11 mouse cellular contexts compared by ENCODE assay signal in genomic region chr5:91038547-91038946, GRCm38 (mm10). TPM values are rescaled to one million over a fixed set of nuclear protein-coding genes. Genes with fewer than 3 reads are reported as not detected.
DNase-seq lines count a peak whose midpoint lies in the region; ATAC-seq and TF ChIP-seq lines count a peak whose summit lies in the region.
"Had no signal": no experiment of that assay in that cellular context is flagged by ENCODE, and none has a peak within 500 bp of the region (broad histone marks: within the 10 kb centered on the region; RNA-seq: fewer than 3 reads in every experiment).

No protein-coding gene starts in this region.

- no peak overlapping the region for H3K27ac ChIP-seq in cortical plate, adult 2 months (ENCODE audit: insufficient read depth, low read length)
- no peak overlapping the region for H3K27ac ChIP-seq in kidney, postnatal 0 days
- H3K27ac ChIP-seq: hindbrain, embryonic 15.5 days had no signal

- 0 out of 2 replicates have a peak, but pooled peaks have one; percentile 28 for TF ChIP-seq CTCF in cortical plate, adult 2 months (IDR thresholded peaks at IDR 0.05; ENCODE audit: extremely low read depth, insufficient read depth, low read length)
- peak; percentile 55 for TF ChIP-seq CTCF in kidney, postnatal 0 days (IDR thresholded peaks at IDR 0.05; ENCODE audit: low read depth)

- no peak overlapping the region for H3K4me2 ChIP-seq in kidney, postnatal 0 days (ENCODE audit: low read length)
- H3K4me2 ChIP-seq: hindbrain, embryonic 15.5 days had no signal

- H3K9me3 ChIP-seq in kidney, postnatal 0 days (replicated peaks; ENCODE audit: low read length), result no peaks in the 10 kb centered on the region
- H3K9me3 ChIP-seq: G1E; hindbrain, embryonic 15.5 days had no signal

- no peaks in the 10 kb centered on the region for H3K4me1 ChIP-seq in cortical plate, adult 2 months (ENCODE audit: control insufficient read depth, insufficient read depth, low read length)
- no peaks in the 10 kb centered on the region for H3K4me1 ChIP-seq in kidney, postnatal 0 days (replicated peaks; ENCODE audit: insufficient read depth, low read length)
- H3K4me1 ChIP-seq: hindbrain, embryonic 15.5 days had no signal

- peak; percentile 2 to 8 for DNase-seq in cerebellum, adult 18-20 months
- DNase-seq in cerebellum, adult 9-11 months, result no peak
- peak; percentile 6 for DNase-seq in A20 (ENCODE audit: low read depth, low spot score)
- peak; percentile 60 for DNase-seq in kidney, postnatal 0 days (ENCODE audit: low spot score)
- DNase-seq in thymus, postnatal 0 days (ENCODE audit: low spot score), result no peak

- WGBS in kidney, postnatal 0 days, result 4% methylated on average over 2 of the region's 2 CpGs

- no peaks in the 10 kb centered on the region for H3K27me3 ChIP-seq in kidney, postnatal 0 days (ENCODE audit: insufficient read depth, low read length)
- H3K27me3 ChIP-seq: hindbrain, embryonic 15.5 days had no signal

- peak; percentile 86 for ATAC-seq in kidney, postnatal 0 days (replicated peaks; ENCODE audit: low FRiP score, low read depth)
- ATAC-seq in megakaryocyte-erythroid progenitor cell, adult 5-6 weeks (replicated peaks; ENCODE audit: low FRiP score, low TSS enrichment, poor library complexity, severe bottlenecking), result 0 out of 2 replicates have a peak, but pooled peaks have one; percentile 47
- no peak for ATAC-seq in erythroblast, adult 5-6 weeks (replicated peaks; ENCODE audit: low FRiP score, poor library complexity, severe bottlenecking)

- H3K4me3 ChIP-seq in cortical plate, adult 2 months (ENCODE audit: insufficient read depth, low read length), result no peak overlapping the region
- no peak overlapping the region for H3K4me3 ChIP-seq in kidney, postnatal 0 days (replicated peaks; ENCODE audit: low read depth, low read length)
- H3K4me3 ChIP-seq: hindbrain, embryonic 15.5 days had no signal

- no peak for TF ChIP-seq POLR2A in cortical plate, adult 2 months (IDR thresholded peaks at IDR 0.05; ENCODE audit: extremely low read depth, insufficient read depth, low read length)

- H3K36me3 ChIP-seq in kidney, postnatal 0 days (ENCODE audit: insufficient read depth, low read length), result no peaks in the 10 kb centered on the region
- H3K36me3 ChIP-seq: G1E; hindbrain, embryonic 15.5 days had no signal

- H3K9ac ChIP-seq in kidney, postnatal 0 days (ENCODE audit: low read depth, low read length), result no peak overlapping the region
- H3K9ac ChIP-seq: hindbrain, embryonic 15.5 days had no signal

RNA-seq across cellular contexts. Expression of gene Epgn, which starts 11.3 kb away (rescaled TPM):
- 0.11 and 0.19 TPM in 2 replicates for polyA plus RNA-seq in cortical plate, adult 2 months (2012; rRNA removed)
- 0.10 and 0.11 TPM in 2 replicates for polyA plus RNA-seq in kidney, postnatal 0 days (2015; fragmentation: Nextera tagmentation; extraction: Ambion mirVana)
- total RNA-seq in megakaryocyte-erythroid progenitor cell, adult 5-6 weeks (2014; fragmentation: Nextera tagmentation), result not detected in 2 replicates
- not detected in 2 replicates for total RNA-seq in megakaryocyte-erythroid progenitor cell, adult 5-6 weeks (2017)
- not detected in 2 replicates for total RNA-seq in erythroblast, adult 5-6 weeks (2015; ENCODE audit: low replicate concordance)
- total RNA-seq in erythroblast, adult 5-6 weeks (2017; ENCODE audit: low replicate concordance), result not detected in 2 replicates
- polyA plus RNA-seq in thymus, postnatal 0 days (2015; fragmentation: Nextera tagmentation; extraction: Ambion mirVana), result 0.25 and 0.36 TPM in 2 replicates
- polyA plus RNA-seq: G1E; spleen, adult 2 months had no signal

RNA-seq across cellular contexts. Expression of gene Ereg, which starts 35.9 kb away (rescaled TPM):
- not detected in 2 replicates for polyA plus RNA-seq in cortical plate, adult 2 months (2012; rRNA removed)
- polyA plus RNA-seq in kidney, postnatal 0 days (2015; fragmentation: Nextera tagmentation; extraction: Ambion mirVana), result 0.03 TPM in 1 of 2 replicates, not detected in the other
- total RNA-seq in megakaryocyte-erythroid progenitor cell, adult 5-6 weeks (2014; fragmentation: Nextera tagmentation), result not detected in 2 replicates
- total RNA-seq in megakaryocyte-erythroid progenitor cell, adult 5-6 weeks (2017), result not detected in 2 replicates
- not detected in 2 replicates for total RNA-seq in erythroblast, adult 5-6 weeks (2015; ENCODE audit: low replicate concordance)
- not detected in 2 replicates for total RNA-seq in erythroblast, adult 5-6 weeks (2017; ENCODE audit: low replicate concordance)
- polyA plus RNA-seq in thymus, postnatal 0 days (2015; fragmentation: Nextera tagmentation; extraction: Ambion mirVana), result 0.05 and 0.06 TPM in 2 replicates
- total RNA-seq: G1E had no signal
- polyA plus RNA-seq: G1E; spleen, adult 2 months had no signal

Comparison
In these comparisons a context has a peak if more than half of its experiments do, and no peak if none do; other contexts are left out.
1. DNase-seq: peak in cerebellum, adult 18-20 months (2 of 2), A20 (single experiment) and kidney, postnatal 0 days (single experiment); none in cerebellum, adult 9-11 months (single experiment) and thymus, postnatal 0 days (single experiment).